Mouse (Mus musculus): ENCODE data around the gene Zmat3.

Gene Zmat3

DNA sequence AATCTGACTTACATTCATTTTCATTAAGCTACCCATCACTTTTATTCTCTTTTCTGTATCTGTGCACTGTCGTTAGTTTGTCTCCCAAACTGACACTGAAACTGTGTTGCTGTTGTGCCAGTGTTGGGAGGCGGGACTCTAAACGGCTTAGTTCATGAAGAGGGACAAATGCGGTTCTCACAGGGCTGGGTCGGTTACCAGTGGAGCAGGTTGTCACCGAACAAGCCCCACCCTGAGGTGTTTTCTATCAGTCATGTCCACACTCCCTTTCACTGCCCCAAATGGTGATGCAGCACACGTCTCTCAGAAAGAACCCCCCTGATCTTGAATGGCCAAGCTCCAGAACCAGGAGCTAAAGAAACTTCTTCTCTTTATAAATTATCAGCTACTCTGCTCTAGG is 6.1 kb upstream of the Zmat3 start:
- DNase-seq (ENCODE audit: low spot score) = no peak

DNA sequence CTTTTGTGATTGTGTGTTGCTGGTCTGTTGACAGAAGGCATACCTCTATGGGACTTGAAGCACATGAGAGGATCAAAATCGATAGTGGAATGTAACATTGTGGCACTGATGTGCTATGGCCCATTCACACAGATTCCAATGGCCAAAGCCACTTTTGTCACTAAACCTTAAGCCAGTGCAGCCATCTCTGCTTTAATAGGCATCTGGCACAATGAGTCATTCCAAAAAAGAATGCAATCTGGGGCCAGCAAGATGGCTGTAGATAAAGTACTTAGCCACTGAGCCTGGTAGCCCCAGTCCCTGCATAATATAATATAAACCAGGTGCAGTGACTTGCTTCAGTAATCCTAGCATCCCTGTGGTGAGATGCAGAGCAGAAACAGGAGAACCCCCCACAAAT is 1.7 kb upstream of the Zmat3 start:
- DNase-seq (ENCODE audit: low spot score) = no peak

DNA sequence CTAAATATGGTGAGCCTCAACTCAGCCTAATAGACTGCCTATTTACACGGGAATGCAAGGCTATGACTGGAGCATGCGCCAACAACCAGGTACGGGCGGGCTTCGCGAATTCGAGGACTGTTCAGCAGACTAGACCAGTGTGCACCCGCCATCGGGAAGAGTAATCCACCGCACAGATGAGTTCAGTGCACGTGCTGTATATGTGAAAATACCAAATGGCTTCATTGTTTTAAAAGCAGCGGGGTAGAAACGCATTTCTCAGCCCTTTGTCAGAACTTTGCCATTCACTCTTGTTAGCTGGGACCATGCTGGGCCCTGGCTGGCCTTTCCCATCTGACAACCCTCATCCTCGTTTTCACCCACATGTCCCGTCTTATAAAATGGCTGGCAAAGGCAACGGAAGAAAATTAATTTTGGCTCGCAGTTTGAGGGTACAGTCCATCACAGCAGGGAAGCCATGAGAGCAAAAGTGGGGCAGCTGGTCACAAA is 476 bp upstream of the Zmat3 start:
- DNase-seq (ENCODE audit: low spot score) = no peak

DNA sequence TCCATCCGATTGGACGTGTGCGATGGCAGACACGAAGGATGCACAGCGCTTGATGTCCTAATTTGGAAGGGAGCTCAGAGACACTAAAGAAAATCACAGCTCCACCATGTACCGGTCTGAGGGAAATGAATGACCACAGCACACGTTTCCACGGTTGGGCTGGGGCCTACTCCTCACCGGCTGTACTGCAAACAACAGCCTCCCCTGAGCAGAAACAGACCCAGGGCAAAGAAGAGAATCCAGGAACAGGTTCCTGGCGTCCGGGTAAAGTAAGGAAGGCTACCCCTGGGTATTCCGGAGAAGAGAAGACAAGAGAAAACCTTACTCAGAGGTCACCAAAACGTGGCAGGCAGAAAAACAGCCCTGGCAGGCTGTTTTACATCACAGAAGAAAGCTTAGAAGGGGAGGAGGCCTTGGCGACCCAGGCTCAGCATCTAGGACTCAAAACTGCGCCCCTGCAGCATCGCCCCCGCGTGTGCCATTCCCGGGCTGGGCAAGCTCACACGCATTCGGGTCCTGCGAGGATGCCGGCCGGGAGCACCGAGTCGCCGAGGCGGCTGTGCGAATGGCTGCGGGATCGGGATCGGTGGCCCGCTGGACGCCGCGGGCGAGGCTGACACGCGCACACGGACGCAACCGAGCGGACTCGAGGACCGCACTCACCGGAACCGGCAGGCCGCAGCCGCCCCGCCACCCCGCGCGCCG is 821 bp downstream of the Zmat3 start:
- DNase-seq (ENCODE audit: low spot score) = no peak

- no peak for DNase-seq (ENCODE audit: low spot score)
These were observed 1.6 kb downstream of the Zmat3 start for GRCm38 (mm10) chr3:32364195-32364594.

DNA sequence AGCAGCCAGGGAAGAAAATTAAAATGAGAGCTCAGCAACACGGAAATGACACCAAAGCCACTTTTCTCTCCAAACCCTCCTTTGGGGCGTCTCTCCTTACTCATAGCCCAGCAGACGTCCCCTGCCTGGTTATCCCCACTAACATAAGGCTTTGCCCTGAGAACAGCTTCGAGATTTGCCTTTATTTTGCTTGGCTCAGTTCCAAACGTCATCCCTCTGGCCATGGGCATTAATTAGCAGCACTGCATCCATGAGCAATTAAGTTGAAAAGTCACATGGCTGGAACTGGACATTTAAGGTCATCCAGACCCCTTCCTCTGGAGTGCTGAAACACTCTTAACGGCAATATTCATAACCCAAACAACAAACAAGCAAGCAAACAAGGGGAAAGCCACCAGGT is 4.6 kb downstream of the Zmat3 start:
- no peak for DNase-seq (ENCODE audit: low spot score)

DNA sequence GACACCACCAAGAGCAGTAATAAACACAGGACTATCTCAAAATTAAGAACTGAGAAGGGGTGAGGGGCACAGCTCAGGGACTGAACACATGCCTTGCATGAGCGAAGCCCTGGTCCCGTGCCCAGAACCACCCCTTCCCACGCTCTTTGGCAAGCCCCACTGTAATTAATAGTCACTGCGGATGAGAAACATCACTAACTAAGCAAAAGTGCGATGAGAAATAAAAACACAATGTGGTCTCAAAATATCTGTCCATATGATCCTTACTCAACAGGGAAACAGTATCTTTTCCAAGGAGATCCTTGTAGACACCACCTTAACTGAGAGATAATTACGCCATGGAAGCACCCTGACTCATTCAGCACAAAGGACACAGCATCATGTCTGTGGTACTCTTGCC is 17.9 kb downstream of the Zmat3 start:
- no peak for DNase-seq (ENCODE audit: low spot score)

GRCm38 (mm10) chr3:32345249-32345648 is 20.6 kb downstream of the Zmat3 start:
- DNase-seq (ENCODE audit: low spot score) = no peak

DNA sequence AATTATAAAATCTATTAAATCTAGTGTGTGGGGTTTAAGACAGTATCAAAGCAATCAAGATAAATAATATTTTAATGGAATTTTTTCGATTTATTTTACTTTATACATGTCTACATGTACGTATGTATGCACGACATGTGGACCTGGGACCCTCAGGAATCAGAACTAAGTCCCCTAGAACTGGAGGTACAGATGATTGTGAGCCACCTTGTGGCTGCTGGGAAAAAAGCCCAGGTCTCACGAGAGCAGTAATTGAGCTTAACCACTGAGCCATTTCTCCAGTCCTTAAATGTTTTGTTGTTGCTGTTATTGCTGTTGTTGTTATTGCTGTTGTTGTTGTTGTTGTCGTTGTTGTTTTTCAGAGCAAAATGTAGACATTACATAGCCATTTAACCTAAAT is 21.0 kb downstream of the Zmat3 start:
- DNase-seq (ENCODE audit: low spot score) = no peak

GRCm38 (mm10) chr3:32343371-32343770 is 22.4 kb downstream of the Zmat3 start:
- no peak for DNase-seq (ENCODE audit: low spot score)

DNA sequence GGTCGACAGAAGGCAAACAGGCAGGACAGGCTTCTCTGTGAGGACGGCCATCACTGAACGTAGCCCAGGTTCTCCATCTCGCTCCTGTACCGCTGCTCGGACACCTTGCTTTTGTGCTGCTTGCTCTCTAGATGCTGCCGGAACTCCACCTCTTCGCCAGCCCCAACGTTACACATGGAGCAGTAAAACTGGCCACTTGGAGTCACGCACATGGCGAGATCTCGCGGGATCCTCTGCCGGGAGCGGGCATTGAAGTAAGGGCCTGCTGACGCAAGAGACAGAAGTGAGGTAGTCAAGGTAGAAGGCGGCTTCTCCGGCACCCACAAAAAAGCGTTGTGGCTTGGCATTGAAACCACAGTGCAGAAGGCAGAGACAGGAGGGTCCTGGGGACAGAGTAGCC is 24.4 kb downstream of the Zmat3 start:
- no peak for DNase-seq (ENCODE audit: low spot score)

DNA sequence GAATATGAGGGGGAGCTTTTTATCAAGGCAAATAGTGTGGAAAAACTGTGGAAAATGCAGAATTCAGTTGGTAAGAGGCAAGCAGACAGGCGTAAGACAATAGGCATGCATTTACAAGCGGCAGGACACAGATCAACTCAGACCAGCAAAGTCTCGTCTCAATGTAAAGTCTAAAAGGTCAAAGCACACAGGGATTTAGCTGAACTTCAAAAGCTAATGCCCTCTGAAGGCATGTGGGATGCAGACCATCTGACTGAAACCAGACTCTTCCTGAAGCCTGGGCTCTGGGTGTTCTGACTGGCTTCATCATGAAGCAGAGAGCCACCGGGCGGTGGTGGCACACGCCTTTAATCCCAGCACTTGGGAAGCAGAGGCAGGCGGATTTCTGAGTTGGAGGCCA is 27.6 kb downstream of the Zmat3 start:
- peak; percentile 60 for DNase-seq (ENCODE audit: low spot score)

DNA sequence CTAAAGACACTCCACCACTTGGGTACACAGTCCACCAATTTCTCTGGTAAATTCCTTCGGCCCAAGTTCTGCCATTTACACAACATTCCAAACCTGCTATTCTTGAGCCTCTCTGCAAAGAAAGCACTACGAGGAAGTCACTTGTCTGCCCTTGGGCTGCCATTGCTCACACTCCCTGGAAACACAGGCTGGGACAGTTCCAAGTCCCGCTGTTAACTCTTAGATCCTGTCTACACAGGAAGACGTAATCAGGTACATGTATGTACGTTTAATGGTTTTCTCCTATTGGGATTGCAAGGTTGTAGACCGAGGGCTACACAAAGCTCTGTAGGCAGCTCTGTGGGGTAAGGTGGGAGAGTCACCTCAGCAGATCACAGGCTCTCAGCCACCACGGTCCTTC is 28.0 kb downstream of the Zmat3 start:
- DNase-seq (ENCODE audit: low spot score) = no peak

GRCm38 (mm10) chr3:32334901-32335300 is 30.9 kb downstream of the Zmat3 start:
- no peak for DNase-seq (ENCODE audit: low spot score)

DNA sequence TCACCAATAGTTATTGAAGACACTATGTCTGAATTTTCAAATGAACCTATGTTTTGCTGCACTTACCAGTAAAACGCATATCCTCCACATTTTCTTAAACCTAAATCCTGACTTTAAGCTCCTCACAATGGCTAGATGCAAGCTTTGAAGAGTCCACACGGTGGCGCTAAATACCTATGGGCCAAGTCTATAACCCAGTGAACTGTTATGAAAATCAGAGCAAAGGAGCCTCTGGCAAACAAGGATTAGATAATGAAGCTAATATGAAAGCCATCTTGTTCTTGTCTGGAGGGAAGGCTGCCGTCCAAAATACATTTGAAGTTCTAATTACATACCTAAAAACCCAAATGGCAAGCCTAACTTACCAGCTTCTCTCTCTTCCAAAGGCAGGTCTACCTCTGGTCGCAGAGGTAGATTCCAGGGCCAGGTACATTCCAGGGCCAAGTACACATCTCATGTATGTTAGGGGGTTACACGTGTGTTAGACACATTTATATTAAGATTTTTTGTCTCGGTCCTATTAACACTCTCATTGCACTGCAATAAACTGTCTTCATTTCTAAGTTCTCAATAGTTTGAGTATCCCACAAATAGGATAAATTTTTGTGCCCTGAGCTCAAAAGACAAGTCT is 32.2 kb downstream of the Zmat3 start:
- peak; percentile 62 for DNase-seq (ENCODE audit: low spot score)

GRCm38 (mm10) chr3:32317901-32318416 is 47.9 kb downstream of the Zmat3 start:
- DNase-seq (ENCODE audit: low spot score) = no peak

DNA sequence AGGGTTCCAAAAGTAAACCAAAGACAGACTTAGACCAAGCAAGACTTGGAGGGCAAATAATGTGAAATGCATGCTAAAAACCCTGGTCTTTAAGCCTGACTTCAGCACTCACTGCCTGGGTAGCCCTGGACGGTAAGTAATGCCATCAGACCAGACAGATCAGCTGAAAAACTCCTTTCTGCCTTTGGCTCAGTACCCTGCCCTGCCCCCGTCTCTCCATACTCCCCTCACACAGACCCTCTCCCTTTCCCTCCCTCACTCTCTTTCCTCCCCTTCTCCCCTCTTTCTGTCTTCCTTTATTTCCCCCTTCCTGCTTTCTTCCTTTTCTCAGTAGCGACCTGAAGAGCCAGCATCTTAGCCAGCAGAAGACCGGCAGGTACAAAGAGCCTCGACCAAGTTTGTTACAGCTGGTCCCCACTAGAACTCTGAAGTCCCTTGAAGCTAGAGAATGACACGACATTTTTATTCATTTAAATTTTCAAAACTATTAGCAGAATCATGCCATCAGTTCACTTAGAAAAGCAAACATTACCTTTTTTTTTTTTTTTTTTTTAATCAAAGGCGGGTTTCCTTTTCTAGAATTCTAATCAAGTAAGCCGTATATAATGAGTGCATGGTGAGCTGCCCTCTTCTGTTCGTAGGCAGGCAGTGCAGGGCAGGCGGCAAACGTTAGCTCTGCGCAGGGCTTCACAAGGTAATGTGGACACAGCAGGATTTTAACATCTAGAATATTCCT is 48.5 kb downstream of the Zmat3 start:
- peak; percentile 19 for DNase-seq (ENCODE audit: low spot score)

GRCm38 (mm10) chr3:32314746-32315145 is 51.1 kb downstream of the Zmat3 start:
- DNase-seq (ENCODE audit: low spot score) = no peak

DNA sequence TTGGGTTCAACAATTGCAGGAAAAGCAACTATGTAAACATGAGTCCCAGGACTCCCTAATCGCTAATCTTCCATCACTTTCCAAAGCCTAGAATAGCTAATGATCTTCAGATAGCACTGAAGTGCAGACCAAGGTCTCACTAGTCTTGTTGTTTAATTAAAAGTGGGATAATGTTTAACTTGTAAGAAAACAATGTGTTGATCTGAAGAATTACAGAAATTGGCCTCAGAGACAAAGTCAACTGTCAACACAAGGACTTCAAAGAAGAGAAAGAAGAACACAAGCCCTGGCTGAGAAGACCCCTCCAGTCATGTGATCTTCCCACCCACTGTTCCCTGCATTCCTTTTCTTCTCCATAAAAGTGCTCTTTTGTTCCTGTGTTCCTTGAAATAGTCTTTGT is 61.6 kb downstream of the Zmat3 start:
- DNase-seq (ENCODE audit: low spot score) = no peak

DNA sequence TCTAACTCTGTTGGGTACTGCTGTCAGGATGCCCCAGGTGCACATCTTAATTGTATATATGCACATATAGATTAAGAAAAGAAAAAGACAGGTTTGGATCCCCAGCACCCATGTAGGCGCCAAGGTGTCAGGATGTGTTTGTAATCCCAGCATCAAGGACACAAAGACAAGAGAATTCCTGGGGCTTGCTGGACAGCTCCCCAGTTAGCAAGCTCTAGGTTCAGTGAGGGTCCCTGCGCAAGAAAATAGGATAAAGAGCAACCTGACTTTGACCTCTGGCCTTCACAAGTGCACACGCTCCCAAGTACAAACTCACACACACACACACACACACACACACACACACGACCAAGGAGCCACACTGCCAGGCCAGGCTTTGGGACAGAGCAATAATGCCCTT is 73.8 kb downstream of the Zmat3 start:
- DNase-seq (ENCODE audit: low spot score) = no peak
